Mouse (Mus musculus) stomach, postnatal 0 days (tissue): ENCODE measurements around the gene Ankrd45. TPM values are rescaled to one million over a fixed set of nuclear protein-coding genes. Genes with fewer than 3 reads are reported as not detected.
A peak's percentile ranks its signal among the peaks of the same experiment; 100 is the strongest.
"Not testable (repeated sequence)": the region's sequence is repeated elsewhere in the genome, so short reads cannot be mapped to it uniquely, and the experiment has no call there.

Source experiments
- ATAC-seq: fragments of 200-750 bp; cut with Nextera tagmentation; 2 replicates; pipeline ENCODE4 v1.8.0; 2017; ENCODE audit not compliant: low FRiP score, low TSS enrichment
- DNase-seq: peaks from one replicate; pipeline ENCODE4 v3.0.0-alpha.2; 2016; ENCODE audit warnings: low spot score
- H3K27ac ChIP-seq: fragments of 300-500 bp; sonication (generic); replicated peaks from 2 replicates; pipeline ENCODE4 v1.5.1; 2014; ENCODE audit warnings: mild to moderate bottlenecking, control low read depth
- H3K27me3 ChIP-seq: fragments of 300-500 bp; sonication (generic); 2 replicates; pipeline ENCODE4 v1.6.1; 2014; ENCODE audit warnings: low read length; ENCODE audit not compliant: control insufficient read depth, insufficient read depth
- H3K36me3 ChIP-seq: fragments of 300-500 bp; sonication (generic); 2 replicates; pipeline ENCODE4 v1.6.1; 2014; ENCODE audit warnings: low read length, mixed read lengths; ENCODE audit not compliant: control insufficient read depth, insufficient read depth
- H3K4me1 ChIP-seq: fragments of 300-500 bp; sonication (generic); replicated peaks from 2 replicates; pipeline ENCODE4 v1.6.1; 2014; ENCODE audit warnings: antibody characterized with exemption; ENCODE audit not compliant: control insufficient read depth, insufficient read depth
- H3K4me2 ChIP-seq: fragments of 300-500 bp; sonication (generic); replicated peaks from 2 replicates; pipeline ENCODE4 v1.6.1; 2014; ENCODE audit warnings: low read depth, mild to moderate bottlenecking, control low read depth, moderate library complexity
- H3K4me3 ChIP-seq: fragments of 300-500 bp; sonication (generic); 2 replicates; pipeline ENCODE4 v1.5.1; 2014; ENCODE audit warnings: low read depth, low read length, control low read depth
- H3K9ac ChIP-seq: fragments of 300-500 bp; sonication (generic); 2 replicates; pipeline ENCODE4 v1.6.1; 2014; ENCODE audit warnings: mild to moderate bottlenecking, low read length, control low read depth, mixed read lengths
- H3K9me3 ChIP-seq: fragments of 300-500 bp; sonication (generic); 2 replicates; pipeline ENCODE4 v1.6.1; 2016; ENCODE audit warnings: low read length; ENCODE audit not compliant: control insufficient read depth
- CTCF ChIP-seq: IDR thresholded peaks from 2 replicates; pipeline ENCODE4 v1.5.1; 2016; ENCODE audit warnings: antibody characterized with exemption, low read depth, mild to moderate bottlenecking, moderate library complexity
- EP300 ChIP-seq: optimal IDR thresholded peaks from 2 replicates; pipeline ENCODE3; 2016; ENCODE audit warnings: antibody characterized with exemption
- WGBS: fragments of 180-500 bp; shearing (Covaris S2); extraction: QIAGEN DNeasy Blood & Tissue Kit; methylation state at CpG from one replicate; pipeline ENCODE4 v1.1.7; 2014; 5-methylcytosine and 5-hydroxymethylcytosine counted together
- polyA plus RNA-seq: library from polyadenylated mRNA; unstranded; fragments of >200 nt; fragmentation: Nextera tagmentation; extraction: Ambion mirVana; gene quantifications from 2 replicates; pipeline ENCODE4 v1.2.1, GENCODE M21; 2015

Gene Ankrd45
- polyA plus RNA-seq, 1 experiment from 2014 or later = 0.21 TPM

DNA sequence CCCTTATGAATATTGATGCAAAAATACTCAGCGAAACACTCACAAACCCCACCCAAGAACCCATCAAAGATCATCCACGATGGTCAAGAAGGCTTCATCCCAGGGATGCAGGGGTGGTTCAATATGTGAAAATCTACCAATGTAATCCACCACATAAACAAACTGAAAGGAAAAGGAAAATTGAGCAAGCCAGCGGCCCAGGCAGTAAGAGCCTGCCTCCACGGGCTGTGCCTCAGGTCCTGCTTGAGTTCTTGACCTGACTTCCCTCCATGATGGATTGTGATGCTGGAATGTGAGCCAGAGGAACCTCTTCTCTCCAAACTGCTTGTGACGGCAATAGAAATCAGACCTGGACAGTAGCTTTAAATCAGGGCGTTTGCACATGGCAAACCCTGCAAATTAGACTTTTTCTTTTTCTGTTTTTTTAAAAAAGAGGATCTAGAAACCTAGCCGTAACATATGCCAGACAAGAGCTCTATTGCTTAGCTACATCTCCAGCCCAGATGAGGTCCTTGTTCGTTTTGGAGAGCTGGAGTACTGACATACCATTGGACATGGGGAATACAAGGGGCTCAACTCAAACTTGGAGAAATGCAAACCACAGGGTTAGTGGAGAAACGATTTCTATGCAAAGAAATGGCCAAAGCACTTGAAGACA lies 47.9 kb downstream of the Ankrd45 start:
- no peak overlapping the region for H3K4me3 ChIP-seq
- H3K4me1 ChIP-seq = no peaks in the 10 kb centered on the region
- H3K27me3 ChIP-seq = no peaks in the 10 kb centered on the region
- DNase-seq (no peak), ATAC-seq (no peak)
- H3K36me3 ChIP-seq = no peaks in the 10 kb centered on the region
- no peaks in the 10 kb centered on the region for H3K9me3 ChIP-seq
- WGBS = 60% methylated on average over 9 of the region's 9 CpGs
- TF ChIP-seq CTCF (no peak), EP300 (no peak)
- H3K4me2 ChIP-seq = no peak overlapping the region
- H3K27ac ChIP-seq = no peak overlapping the region
- no peak overlapping the region for H3K9ac ChIP-seq

DNA sequence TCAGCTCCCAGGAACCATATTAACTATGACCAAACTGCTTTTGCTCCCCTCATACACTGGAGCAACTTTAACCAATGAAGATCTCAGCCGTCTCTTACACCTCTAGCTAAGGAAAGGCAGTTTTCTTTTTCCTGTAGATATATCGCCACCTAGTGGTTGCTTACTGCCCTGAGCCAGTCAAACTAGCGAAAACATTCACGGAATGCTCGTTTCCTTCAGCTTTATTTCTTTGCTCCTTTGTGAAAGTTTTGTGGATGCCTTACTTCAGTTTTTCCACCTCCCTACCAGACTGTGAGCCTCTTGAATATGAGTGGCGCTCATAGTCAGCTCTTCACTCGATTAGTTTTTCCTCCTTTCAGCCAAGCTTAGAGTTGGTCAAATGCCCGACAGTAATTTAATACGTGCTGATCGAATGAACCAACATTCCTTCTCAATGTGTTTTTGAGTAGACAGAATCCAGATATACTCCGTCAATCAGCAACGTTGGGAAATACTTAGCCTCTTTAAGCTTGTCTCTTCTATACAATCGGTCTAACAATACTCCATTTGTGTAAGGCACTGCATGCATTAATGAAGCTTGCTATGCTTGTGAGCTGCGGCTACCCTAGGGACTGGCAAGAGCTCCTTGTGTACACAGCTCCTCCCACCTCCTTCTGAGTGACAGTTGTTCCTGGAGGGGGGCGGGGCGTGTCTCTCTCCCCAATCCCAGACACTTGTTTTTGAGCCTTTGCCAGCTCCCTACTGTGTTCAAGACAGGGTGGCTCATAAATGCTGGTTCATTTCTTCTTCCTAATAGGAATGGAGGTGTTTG lies 53.3 kb downstream of the Ankrd45 start:
- ATAC-seq (peak; percentile 97), DNase-seq (peak; percentile 84)
- peak; percentile 93 for TF ChIP-seq CTCF
- TF ChIP-seq EP300 = no peak

DNA sequence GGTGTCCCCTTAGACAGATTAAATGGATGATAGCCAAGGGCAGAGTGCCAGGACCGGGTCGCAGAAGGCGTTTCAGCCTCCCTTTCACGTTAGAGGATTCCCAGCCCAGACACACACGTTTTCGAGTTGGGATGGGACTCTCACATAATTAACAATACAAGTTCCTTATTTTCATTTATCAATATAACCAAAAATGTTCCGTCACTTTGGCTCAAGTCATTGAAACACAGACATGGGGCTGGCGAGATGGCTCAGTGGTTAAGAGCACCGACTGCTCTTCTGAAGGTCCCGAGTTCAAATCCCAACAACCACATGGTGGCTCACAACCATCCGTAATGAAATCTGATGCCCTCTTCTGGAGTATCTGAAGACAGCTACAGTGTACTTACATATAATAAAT lies 53.9 kb downstream of the Ankrd45 start:
- Histone ChIP-seq H3K4me2 (peak overlapping the region; percentile 66), H3K4me3 (peak overlapping the region; percentile 49), H3K27ac (peak overlapping the region; percentile 49; the same call in 1 of the 2 replicates)
- WGBS = 44% methylated on average over 11 of the region's 11 CpGs
- not testable (repeated sequence) for H3K36me3 ChIP-seq, H3K9ac ChIP-seq, DNase-seq, ATAC-seq, H3K4me1 ChIP-seq, H3K27me3 ChIP-seq, H3K9me3 ChIP-seq

More for the DNA sequence above, 53.3 kb downstream of the Ankrd45 start:
- H3K36me3 ChIP-seq = no peaks in the 10 kb centered on the region
- H3K4me3 ChIP-seq = peak overlapping the region; percentile 49
- H3K9me3 ChIP-seq = no peaks in the 10 kb centered on the region
- WGBS = 0% methylated on average over 16 of the region's 16 CpGs
- 0 out of 2 replicates have a peak, but pooled peaks cover 3% of the 10 kb centered on the region for H3K4me1 ChIP-seq
- H3K27me3 ChIP-seq = no peaks in the 10 kb centered on the region
- peak overlapping the region; percentile 66 for H3K4me2 ChIP-seq
- peak overlapping the region; percentile 49 for H3K27ac ChIP-seq
- H3K9ac ChIP-seq = peak overlapping the region; percentile 38; the same call in 1 of the 2 replicates

DNA sequence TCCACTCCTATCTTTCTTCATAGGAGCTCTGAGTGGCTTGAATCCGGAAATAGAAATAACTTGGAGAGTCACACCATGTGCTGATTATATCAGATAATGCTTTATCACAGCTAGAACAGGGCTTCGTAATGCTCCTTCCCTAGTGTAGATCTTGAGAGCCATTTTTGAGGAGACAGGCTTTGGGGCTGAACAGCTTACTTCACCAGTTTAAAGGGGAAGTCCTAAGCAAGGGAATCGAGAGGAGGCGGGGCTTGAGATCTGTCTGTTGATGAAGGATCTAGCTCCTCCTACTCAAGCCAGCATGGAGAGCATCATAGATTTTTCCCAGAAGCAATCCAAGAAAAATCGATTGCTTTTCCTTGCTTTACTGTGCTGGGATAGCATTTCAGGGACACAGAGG lies 57.4 kb downstream of the Ankrd45 start:
- H3K4me3 ChIP-seq = no peak overlapping the region
- no peaks in the 10 kb centered on the region for H3K36me3 ChIP-seq
- WGBS = 67% methylated on average over 5 of the region's 5 CpGs
- H3K4me2 ChIP-seq = no peak overlapping the region
- no peak overlapping the region for H3K9ac ChIP-seq
- DNase-seq (no peak), ATAC-seq (no peak)
- 0 out of 2 replicates have a peak, but pooled peaks cover 3% of the 10 kb centered on the region for H3K4me1 ChIP-seq
- H3K27me3 ChIP-seq = no peaks in the 10 kb centered on the region
- TF ChIP-seq CTCF (no peak), EP300 (no peak)
- H3K9me3 ChIP-seq = no peaks in the 10 kb centered on the region
- H3K27ac ChIP-seq = no peak overlapping the region

DNA sequence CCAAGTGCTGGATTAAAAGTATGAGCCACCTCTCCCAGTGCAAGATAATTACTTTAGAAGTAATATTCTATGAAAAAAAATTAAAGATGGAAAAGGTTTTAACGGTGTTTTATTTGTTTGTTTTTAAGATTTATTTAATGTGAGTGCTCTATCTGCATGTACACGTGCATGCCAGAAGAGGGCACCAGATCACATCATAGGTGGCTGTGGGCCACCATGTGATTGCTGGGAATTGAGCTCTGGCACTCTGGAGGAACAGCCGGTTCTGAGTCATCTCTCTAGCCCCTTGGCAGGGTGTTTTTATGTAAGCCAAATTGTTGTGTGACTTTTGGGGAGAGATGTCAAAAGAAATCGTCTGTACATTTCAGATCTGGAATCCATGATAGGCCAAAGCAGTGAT lies 72.0 kb downstream of the Ankrd45 start:
- no peak overlapping the region for H3K4me2 ChIP-seq
- DNase-seq (no peak), ATAC-seq (no peak)
- no peak overlapping the region for H3K4me3 ChIP-seq
- no peaks in the 10 kb centered on the region for H3K27me3 ChIP-seq
- H3K9ac ChIP-seq = no peak overlapping the region
- no peaks in the 10 kb centered on the region for H3K36me3 ChIP-seq
- no peaks in the 10 kb centered on the region for H3K9me3 ChIP-seq
- WGBS = 37% methylated on average over 4 of the region's 4 CpGs
- no peak overlapping the region for H3K27ac ChIP-seq
- H3K4me1 ChIP-seq = no peaks in the 10 kb centered on the region
- TF ChIP-seq EP300 (no peak), CTCF (peak; percentile 75)

DNA sequence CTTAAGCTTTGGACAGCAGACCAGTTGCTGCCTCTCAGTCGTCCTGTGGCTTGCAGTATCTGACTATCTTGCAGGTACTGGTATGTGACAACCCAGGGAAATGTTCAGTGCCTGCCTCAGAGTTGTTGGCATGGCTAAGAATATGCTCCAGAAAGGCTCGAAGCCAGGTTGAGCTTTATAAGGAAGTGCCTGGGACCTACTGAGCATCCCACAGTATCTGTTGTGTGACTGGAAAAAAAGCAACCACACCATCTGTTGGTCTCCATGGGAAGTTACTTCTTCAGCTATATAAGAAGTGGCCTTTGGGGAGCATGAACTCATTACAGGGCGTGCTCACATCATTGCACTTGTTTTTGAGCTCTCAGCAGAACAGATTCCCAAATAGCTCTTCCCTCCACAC lies 77.3 kb downstream of the Ankrd45 start:
- Histone ChIP-seq H3K4me1 (no peaks in the 10 kb centered on the region), H3K27me3 (no peaks in the 10 kb centered on the region), H3K9me3 (no peaks in the 10 kb centered on the region), H3K9ac (no peak overlapping the region), H3K4me2 (no peak overlapping the region), H3K27ac (no peak overlapping the region), H3K4me3 (no peak overlapping the region), H3K36me3 (no peaks in the 10 kb centered on the region)
- DNase-seq = no peak
- no peak for ATAC-seq
- 55% methylated on average over 3 of the region's 3 CpGs for WGBS
- no peak for TF ChIP-seq EP300
- no peak for TF ChIP-seq CTCF

Other genes starting within 250 kb of the Ankrd45 start
- 3.7 and 4.2 TPM in 2 replicates for gene Rc3h1, start 236.3 kb upstream of the Ankrd45 start, polyA plus RNA-seq
- 2.1 and 4.7 TPM in 2 replicates for gene Serpinc1, start 164.1 kb upstream of the Ankrd45 start, polyA plus RNA-seq
- 2.2 and 2.8 TPM in 2 replicates for gene Zbtb37, start 107.8 kb upstream of the Ankrd45 start, polyA plus RNA-seq
- gene Dars2, start 72.0 kb upstream of the Ankrd45 start, polyA plus RNA-seq = 15.9 and 16.2 TPM in 2 replicates
- 9.6 and 10.2 TPM in 2 replicates for gene Cenpl, start 72.0 kb upstream of the Ankrd45 start, polyA plus RNA-seq
- gene Klhl20, start 11.2 kb upstream of the Ankrd45 start, polyA plus RNA-seq = 5.5 and 6.1 TPM in 2 replicates
- gene Tex50, start 16.6 kb downstream of the Ankrd45 start, polyA plus RNA-seq = not detected in 2 replicates
- 278 and 293 TPM in 2 replicates for gene Prdx6, start 108.5 kb downstream of the Ankrd45 start, polyA plus RNA-seq